Mouse (Mus musculus) cerebellum, adult 8-10 months (tissue): ENCODE results near the gene Sympk.

Experiments used
- DNase-seq: peaks from one replicate; pipeline ENCODE4 v3.0.0; 2022

The Sympk gene

DNA sequence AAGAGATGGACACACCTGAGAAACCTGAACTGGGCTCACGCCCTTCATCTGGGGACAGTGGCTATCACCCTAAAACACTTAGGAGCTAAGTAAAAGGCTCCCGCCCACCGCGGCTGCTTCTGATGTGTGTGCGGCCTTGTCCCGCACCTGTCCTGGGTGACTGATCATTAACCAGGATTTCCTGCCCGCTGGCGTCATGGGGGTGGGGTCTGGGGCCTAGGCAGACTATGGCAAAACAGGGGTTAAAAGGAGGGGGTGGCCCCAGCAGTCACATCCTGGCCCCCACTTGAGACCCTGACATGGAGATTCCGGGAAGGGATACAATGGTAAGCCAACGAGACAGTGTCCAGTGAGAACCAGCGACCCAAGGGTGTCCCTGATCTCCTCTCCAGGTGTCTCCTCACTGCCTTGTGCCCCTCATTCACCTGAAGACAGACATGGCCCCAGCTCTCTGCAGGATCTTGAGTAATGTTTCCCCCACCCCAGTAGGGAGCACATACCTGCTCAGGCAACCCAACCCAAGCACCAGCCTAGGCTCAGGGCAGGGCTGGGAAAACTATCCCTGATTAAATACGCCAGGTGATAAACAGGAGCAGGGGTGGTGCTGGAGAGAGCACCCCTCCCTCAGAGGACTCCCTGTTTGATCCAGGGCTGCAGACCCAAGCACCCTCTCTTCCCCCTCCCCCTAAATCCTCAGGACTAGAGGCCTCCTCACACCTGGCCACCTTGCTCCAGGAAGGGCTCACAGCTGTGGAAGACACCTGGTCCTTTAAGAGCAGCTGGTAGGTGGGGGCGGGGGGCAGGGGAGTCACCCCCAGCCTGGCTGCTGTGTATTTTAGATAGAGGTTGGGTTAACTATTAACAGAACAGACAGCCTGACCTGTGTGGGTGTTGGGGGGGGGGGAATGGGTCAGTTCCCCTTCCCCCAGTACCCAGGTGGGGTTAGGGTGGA, 16.9 kb upstream of the Sympk start:
- no peak for DNase-seq

DNA sequence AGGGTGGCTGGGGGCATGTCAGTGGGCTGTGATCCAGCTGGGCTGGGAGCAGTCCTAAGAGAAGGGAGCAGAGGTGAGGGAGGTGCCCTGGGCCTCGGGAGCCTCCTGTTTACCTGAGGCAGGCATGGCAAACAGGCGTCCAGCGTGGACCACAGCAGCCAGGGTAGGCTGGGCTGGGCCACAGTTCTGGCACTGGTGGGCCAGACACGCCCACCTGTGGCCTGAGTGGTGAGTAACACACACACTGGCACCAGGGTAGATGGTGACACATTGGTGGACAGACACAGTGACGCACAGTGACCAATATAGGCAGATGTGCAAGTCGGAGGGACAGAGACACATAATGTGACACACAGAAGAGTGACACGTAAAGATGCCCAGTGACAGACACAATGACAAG, 13.6 kb upstream of the Sympk start:
- no peak for DNase-seq

DNA sequence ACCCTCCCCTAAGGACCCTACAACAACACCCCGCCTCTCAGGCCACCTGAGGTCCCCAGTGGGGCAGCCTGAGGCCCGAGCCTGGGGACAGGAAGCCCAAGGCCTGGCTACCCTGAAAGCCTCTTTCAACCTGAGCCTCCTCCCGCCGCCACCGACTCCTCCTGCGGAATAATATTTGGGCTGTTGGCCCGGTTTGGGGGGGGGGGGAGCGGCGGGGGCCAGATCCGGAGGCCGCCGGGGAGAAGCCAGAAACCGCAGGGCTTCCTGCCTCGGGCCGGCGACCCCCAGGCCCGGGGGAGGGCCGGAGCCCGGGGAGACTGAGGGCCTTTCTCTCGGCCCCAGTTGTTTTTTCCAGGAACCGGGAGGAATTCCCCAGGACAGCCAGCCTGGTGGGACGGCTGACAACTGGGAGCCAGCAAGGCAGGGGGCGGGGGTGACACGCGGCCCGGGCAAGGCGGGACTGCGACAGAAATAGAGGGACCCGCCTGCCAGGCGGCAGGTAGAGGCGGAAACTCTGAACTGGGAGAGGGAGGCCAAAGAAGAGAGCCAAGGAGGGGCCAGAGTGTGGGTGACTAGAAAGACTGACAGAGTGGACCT, 12.1 kb upstream of the Sympk start:
- no peak for DNase-seq

DNA sequence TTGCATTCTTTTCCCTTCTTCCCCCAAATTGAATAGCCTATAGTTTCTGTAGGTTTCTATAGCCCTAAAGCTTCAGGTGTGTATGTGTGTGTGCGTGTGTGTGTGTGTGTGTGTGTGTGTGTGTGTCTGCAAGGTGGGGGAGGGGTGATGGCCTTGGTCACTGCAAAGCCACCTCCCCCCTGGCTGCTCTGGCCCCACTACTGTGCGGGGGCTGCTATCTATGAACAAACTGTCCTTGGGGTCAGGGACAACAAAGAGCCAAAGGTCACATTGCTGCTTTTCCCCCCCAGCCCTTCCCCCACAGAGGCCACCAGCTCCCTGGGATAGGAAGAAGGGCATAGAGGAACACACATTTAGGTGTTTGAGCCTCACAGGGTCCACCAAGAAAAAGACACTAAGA, 11.3 kb upstream of the Sympk start:
- DNase-seq = no peak

DNA sequence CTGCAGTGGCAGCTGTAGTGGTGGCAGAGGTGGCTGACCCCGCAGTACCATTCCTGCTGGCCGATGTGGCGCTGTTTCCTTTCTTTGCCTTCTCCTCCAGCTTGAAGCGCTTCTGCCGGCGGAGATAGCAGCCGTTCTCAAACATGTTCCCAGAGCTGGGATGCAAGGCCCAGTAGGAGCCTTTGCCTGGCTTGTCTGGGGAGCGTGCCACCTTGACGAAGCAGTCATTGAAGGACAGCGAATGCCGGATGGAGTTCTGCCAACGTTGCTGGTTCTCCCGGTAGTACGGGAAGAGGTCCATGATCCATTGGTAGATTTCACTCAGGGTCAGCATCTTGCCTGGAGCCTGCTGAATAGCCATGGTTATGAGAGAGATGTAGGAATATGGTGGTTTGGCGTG, 9.7 kb upstream of the Sympk start:
- DNase-seq = no peak

DNA sequence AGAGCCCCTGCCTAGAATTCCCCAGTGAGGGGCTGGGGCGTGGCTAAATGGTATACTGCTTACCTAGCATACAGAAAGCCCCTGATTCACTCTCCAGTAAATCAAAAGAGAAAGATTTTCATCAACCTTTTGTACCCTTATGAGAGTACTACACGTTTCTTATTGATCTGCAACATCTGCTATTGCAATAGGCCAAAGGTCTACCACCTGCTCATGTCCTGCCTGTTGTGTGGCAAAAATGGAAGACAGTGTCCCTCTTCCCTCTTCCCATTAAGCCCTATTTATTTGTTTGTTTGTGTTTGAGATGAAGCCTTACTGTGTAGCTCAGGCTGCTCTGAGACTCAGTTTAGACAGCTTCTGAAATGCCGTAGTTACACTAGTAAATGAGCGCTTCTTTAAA, 8.1 kb upstream of the Sympk start:
- no peak for DNase-seq

DNA sequence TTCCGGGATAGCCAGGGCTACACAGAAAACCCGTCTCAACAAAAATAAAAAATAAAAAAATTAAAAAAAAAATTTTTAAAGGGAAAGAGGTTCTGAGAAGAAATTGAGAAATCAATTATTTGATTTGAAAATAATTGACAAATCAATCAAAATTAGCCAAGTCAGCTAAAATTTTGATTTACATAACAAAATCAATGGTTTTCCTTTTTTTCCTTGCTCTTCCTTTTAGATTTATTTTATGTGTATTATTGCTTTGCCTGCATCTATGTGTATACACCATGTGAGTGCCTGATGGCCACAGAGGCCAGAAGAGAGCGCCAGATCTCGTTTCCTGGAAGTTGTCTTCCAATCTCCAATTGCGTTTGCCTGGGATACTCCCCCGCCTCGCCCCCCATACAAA, 6.3 kb upstream of the Sympk start:
- no peak for DNase-seq

DNA sequence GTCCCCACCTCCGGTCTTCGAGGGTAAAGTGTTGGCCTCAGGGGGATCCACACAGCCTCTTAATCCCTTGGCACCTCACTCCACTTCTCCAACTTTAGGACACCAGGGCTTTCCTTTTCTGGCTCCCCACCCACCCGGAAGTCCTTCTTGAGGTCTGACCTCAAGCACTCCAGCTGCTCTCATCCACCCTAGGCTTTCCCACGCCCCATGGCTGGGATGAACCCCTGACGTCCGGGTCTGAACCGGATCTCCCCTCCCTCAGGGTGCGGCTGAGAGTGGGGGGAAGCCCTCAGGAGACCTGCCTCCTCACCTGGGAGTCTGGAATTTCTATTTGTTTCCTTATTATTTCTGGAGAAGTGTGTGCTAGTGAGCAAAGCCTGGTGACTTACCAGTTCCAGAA, 3.1 kb upstream of the Sympk start:
- no peak for DNase-seq

DNA sequence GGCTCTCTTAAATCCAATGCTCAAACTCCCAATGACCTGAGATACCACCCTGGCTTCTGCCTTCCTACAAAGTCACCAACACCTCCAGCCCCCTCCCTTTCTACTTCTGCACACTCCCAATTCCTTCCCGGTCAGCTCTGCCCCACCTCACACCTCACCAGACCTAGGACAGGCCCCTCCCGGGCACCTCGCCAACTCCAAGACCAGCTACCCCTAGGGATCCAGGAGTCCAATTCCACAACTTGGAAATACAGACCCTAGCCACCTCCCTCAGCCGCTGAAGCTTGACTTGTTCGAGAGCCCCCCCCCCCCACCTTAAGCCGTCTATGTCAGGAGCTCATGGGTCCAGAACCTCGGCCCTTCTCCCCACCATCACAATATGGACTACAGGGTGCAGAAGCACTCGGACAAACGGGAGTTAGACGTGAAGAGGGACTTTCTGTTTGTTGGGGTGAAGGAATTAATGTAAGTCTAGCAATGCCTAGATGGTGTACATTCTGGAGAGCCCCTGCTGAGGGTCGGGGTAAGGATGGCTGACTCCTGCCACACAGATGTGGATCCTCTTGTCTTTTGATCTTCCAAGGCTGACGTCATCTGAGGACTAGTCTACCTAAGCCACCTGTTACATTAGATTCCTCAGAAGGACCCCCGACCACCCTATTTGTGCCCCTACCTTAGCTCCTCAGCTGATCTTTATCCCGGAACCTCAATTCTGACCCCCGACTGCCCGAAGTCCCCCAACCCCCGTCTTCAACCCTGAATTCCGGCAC, 1.8 kb upstream of the Sympk start:
- no peak for DNase-seq

DNA sequence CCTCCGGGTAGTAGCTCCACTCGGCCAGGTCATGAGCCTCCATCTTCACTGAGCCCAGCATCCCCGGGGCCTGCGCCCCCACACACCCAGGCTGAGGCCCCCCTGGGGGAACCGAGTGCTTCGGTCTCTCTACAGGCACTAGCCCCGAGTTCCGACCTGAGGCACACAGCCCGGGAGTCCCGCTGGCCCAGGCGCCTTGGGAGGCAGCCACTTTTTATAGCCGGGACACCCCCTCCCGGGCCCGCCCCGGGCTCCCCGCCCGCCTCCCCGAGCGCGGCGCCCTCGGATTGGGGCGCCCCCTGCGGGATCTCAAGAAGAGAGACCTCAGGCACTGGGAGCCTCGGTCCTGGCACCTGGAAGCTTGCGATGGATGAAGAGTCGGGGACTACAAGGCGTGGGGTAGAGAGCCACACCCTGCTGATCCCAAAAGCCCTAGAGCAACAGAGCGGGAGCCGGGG, 791 bp upstream of the Sympk start, which contains the start of gene Foxa3:
Gene Foxa3, minus strand, starts transcription at position 182 of the 458 bp plus-strand sequence.
- peak; percentile 64 for DNase-seq

DNA sequence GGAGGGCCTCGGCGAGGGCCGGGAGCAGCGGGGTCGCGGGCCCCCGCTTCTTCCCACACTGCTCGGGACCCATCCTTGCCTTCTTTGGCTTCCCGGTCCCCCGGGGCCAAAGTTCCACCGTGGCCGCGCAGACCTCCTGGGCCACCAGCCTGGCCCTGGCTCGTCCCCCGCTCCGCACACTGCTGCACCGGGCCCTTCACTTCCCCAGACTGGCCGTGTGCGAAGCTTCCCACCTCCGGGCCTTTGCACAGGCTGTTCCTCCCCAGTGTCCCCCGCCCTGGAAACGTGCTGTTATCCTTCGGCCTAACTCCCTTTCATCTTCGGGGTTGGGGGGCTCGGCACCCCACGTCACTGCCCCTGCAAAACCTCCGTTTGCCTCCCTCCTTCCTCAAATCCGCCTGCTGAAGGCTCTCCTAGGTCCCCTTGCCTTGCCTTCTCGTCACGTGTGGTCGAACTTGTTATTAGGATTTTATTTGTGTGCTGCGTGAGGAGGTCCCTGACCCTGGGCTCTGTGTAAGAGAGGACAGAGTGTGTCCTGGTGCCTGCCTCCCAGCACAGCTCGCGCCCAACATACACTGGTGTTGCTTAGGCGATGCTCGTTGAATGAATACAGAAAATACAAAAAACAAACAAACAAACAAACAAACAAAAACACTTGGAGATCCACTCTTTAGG, 541 bp downstream of the Sympk start:
- peak; percentile 61 for DNase-seq

DNA sequence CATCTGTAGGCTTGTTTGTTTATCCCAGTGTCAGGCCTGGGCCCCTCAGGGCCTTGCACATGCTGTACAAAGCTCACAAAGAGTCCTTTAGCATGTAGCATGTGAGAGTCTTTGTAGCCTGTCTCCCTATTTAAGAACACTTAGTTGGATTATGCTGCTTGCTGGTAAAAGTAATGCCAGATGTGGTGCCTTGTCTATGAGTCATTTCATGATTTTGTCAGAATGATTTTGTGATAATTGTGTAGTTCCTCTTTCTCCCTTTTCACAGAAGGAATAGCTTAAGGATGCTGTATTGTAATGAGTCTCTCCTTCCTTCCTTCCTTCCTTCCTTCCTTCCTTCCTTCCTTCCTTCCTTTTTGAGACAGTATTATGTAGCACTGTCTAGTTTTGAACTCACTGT, 3.9 kb downstream of the Sympk start:
- DNase-seq = no peak

DNA sequence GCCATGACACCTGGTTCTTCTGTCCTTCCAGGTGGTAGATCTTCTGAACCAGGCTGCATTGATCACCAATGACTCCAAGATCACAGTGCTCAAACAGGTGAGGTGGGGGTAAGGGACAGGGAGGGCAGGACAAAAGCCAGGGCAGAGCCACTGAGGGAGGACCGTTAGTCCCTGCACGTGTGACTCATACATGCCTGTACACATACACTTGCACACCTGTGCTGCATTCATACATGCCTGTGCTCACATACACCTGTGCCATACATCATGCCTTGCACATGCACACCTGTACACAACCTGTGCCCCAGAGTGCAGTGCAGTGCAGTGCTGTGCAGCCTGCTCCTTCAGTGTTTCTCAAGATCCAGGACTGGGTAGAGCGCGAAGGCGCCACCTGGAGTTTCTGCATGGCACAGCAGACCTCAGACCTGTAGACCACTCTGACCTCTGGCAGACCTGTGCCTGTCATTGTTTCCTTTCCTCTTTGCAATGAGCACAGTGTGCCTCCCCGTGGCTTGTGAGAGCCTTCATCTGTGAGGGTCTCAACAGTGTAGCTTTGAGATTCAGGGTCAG, 5.0 kb downstream of the Sympk start:
- DNase-seq = no peak

DNA sequence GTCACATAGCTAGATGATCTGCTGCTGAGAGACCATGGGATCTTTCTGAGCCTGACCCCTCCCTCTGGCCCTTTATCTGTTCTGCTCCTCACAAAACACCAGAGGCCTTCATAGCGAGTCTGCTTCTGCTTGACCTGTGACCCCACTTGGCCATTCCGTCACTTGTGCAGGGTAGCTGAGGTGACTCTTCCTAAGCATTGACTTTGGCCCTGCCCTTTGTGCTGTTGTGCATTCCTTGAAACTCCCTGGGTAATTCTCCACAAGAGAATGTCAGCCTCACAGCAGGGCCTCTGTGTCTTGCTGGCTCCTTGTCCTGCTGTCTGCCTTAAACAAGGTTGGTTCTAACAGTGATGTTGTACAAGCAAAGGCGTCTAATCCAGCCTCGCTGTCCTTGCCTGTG, 7.5 kb downstream of the Sympk start:
- DNase-seq = no peak

DNA sequence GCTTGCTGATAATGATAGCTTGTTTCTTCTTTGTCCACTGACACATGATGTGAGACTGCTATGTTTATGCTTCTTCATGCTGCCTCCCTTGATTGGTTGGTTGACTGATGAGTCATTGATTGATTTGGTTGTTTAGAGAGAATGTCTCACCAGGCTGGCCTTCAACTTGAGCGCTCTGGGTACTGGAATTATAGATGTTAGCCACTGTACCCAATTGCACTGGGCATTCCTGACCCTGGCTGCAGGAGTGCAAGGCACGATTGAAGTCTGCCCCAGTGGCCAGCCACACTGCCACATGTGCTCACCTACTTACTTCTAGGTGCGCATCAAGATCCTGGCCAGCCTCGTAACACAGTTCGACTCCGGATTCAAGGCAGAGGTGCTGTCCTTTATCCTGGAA, 20.4 kb downstream of the Sympk start:
- DNase-seq = no peak

DNA sequence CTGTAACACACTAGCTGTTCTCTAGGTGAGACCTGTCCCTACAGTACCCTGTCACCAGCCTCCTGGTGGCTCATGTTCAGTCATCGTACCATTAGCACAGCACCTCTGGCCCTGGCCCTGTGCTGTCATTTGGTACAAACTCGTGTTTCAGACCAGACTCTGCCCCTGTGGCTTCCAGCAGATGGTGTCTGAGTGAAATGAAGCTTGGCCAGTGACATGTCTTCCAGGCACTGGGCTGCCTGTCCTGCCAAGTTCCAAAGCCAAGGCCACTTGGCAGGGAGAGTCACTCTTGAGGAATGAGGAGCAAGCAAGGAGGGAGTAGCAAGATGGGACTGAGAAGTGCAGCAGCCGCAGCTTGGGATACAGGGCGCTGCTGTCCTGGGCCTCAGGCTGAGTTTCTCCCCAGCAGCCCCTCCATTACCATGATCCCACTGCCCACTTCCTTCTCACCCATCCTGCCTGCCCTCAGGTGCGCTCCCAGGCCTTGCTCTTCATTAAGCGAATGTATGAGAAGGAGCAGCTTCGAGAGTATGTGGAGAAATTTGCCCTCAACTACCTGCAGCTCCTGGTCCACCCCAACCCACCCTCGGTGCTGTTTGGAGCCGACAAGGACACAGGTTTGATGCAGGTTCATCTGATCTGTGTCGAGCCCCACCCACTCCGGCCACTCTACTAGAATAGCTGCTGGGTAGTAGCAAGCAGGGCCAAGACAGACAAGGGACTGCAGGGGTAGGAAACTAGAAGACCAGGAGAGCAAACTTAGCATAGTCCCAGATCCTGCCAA, 22.3 kb downstream of the Sympk start:
- peak; percentile 65 for DNase-seq

DNA sequence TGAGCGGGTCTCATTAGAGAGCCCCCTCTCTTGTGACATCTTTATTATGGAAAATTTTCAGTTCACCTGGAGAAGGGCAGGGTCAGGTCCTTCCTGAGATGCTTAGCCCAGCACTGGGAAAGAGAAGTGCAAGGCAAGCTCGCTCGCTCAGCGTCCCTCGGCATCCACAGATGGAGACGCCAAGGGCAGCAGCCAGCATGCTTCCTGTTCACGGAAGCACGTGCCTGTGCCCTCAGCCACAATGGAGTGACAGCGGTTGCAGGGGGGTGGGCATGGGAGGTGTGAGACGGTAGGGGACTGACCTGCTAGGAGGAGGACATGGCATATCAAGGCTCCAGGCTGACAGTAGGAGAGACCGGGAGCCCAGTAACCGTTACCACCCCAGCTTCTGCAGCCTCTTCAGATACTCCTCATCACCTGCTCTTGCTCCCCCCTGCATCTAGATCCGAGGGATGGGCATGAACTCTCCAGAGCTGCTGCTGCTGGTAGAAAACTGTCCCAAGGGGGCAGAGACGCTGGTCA, 23.9 kb downstream of the Sympk start:
- no peak for DNase-seq

DNA sequence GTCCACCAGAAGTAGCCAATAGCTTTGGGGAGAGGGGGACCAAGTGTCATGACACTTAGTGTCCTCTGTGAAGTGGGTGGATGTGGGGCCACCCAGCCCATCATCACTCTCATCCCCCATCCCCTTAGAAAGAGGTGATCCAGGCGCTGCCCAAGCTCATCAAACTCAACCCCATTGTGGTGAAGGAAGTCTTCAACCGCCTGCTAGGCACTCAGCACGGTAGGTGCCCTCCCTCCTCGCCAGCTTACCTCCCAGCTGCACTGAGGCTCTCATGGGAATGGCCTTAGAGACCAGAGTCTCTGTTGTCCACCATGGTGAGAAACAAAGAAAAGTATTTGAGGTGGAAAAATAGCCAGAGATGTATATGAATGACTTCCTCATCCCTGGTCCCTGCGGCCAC, 25.1 kb downstream of the Sympk start:
- no peak for DNase-seq

DNA sequence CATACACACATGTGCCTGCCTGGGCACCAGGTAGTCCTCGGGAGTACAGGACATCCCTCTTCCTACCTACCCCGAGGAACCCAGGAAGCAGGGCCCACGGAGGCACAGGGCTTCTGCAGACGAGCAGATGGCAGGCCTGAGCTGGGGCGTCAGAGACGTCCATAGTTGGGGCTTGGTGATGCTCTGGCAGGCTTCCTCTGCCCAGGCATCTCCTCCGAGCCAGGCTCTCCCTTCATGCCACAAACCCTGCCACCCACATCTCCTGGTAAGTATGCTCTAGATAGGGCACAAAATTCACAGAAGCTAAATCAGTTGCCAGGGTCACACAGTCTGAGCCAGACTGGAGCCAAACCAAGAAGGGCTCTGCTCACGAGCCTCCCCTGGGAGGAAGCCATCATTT, 26.0 kb downstream of the Sympk start:
- DNase-seq = no peak

DNA sequence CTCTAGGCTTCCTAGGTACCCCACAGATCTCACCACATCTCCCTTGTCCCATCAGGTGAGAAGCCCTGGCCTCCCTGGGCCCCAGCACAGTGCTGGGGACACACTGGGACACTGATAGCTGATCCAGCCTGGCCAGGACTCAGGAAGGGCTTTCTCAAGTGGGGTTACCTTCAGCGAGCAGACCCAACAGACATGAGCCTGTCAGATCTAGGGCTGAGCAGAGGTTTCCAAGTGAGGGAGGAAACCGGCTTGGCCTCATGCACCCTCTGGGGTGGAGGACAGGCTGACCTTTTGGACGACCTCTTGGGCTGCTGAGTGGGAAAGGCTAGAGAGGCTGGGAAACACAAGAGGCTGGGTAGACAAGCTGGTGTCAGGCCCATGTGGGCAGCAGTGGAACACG, 27.0 kb downstream of the Sympk start:
- DNase-seq = no peak

DNA sequence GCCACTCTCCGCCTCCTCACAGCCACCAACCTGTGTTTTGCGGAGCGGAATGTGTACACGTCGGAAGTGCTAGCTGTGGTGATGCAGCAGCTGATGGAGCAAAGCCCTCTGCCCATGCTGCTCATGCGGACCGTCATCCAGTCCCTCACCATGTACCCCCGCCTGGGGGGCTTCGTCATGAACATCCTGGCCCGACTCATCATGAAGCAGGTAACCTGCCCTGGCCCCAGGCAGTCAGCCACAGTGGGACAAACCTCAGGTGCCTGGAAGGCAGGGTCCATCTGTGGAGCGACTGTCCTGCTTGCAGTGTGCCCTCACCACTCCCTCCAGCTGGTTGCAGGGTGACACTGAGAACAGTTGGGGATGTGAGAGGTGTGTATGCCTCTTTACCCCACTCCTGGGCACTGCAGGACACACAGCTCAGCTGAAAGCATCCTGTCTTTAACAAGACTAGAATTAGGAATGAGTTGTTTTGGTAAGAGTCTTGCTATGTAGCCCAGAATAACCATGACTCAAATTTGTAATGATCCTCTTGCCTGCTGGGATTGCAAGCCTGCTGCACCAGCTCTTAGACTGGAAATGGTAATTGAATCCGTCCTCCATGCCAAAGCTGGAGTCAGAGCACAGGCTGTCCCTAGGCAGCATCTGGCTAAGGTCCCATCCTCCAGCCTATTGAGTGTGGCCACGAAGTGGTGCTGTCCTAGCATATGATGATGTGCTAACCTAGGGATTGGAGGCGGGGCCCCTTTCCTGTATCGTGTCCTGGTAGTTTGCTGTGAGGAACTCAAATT, 28.4 kb downstream of the Sympk start:
- DNase-seq = no peak
